Mouse (Mus musculus) G1E (cell line): ENCODE measurements at regions not wholly inside any gene's neighbourhood (a gene's known extent, or its start where the extent isn't known, plus 50 kb on each side); places are given as distances from the start of the nearest gene placed in this dataset.
"Not testable (repeated sequence)": the region's sequence is repeated elsewhere in the genome, so short reads cannot be mapped to it uniquely, and the experiment has no call there.

Source experiments
- ATAC-seq: 2 replicates; pipeline ENCODE4 v1.8.0; 2016; ENCODE audit warnings: mild to moderate bottlenecking; ENCODE audit not compliant: insufficient number of reproducible peaks, poor library complexity, low FRiP score, severe bottlenecking; ENCODE audit errors: extremely low read depth
- DNase-seq: peaks from one replicate; pipeline ENCODE4 v3.0.0; 2012; ENCODE audit warnings: low spot score
- H3K27me3 ChIP-seq: 2 replicates; pipeline ENCODE4 v1.6.1; 2012; ENCODE audit warnings: mild to moderate bottlenecking, low read length, inconsistent platforms; ENCODE audit not compliant: insufficient read depth
- H3K36me3 ChIP-seq: replicated peaks from 2 replicates; pipeline ENCODE3; 2012; ENCODE audit warnings: mild to moderate bottlenecking, inconsistent platforms
- H3K4me1 ChIP-seq: 2 replicates; pipeline ENCODE4 v1.6.1; 2012; ENCODE audit warnings: low read depth, low read length, inconsistent platforms, mixed read lengths; ENCODE audit not compliant: insufficient read depth
- H3K4me3 ChIP-seq: 2 replicates; pipeline ENCODE4 v1.5.1; 2012; ENCODE audit warnings: low read depth, mild to moderate bottlenecking, inconsistent platforms, low read length, moderate library complexity, mixed read lengths
- H3K9me3 ChIP-seq: replicated peaks from 2 replicates; pipeline ENCODE4 v1.6.1; 2012; ENCODE audit warnings: inconsistent platforms
- CTCF ChIP-seq: IDR thresholded peaks from 2 replicates; pipeline ENCODE4 v1.5.1; 2012; ENCODE audit warnings: low read depth, low read length, inconsistent platforms, mixed read lengths
- GATA1 ChIP-seq: IDR thresholded peaks from 2 replicates; pipeline ENCODE4 v1.6.1; 2012; ENCODE audit warnings: borderline replicate concordance, low read length, inconsistent platforms, mixed read lengths
- GATA2 ChIP-seq: IDR thresholded peaks from 2 replicates; pipeline ENCODE4 v1.6.1; 2012; ENCODE audit warnings: low read depth, low read length, inconsistent platforms, borderline replicate concordance
- POLR2AphosphoS5 ChIP-seq: IDR thresholded peaks from 2 replicates; pipeline ENCODE4 v1.6.1; 2012; ENCODE audit warnings: low read depth, low read length, inconsistent platforms; ENCODE audit not compliant: insufficient replicate concordance
- TAL1 ChIP-seq: conservative IDR thresholded peaks from 2 replicates; pipeline ENCODE4 v1.6.1; 2012; ENCODE audit warnings: low read depth, low read length, inconsistent platforms, mixed read lengths

- H3K27me3 ChIP-seq = no peaks in the 10 kb centered on the region
- H3K4me1 ChIP-seq = no peaks in the 10 kb centered on the region
- ATAC-seq = no peak
- H3K4me3 ChIP-seq = no peak overlapping the region
- DNase-seq = no peak
- H3K36me3 ChIP-seq = no peaks in the 10 kb centered on the region
- TF ChIP-seq GATA2 (no peak), TAL1 (no peak), GATA1 (no peak), POLR2AphosphoS5 (no peak), CTCF (no peak)
- H3K9me3 ChIP-seq = no peaks in the 10 kb centered on the region
Observed at GRCm38 (mm10) chr14:53545351-53545750, 708.6 kb downstream of the Dad1 start.

GRCm38 (mm10) chr14:53541640-53542039, 712.3 kb downstream of the Dad1 start:
- not testable (repeated sequence) for H3K4me3 ChIP-seq, H3K27me3 ChIP-seq, H3K36me3 ChIP-seq, H3K4me1 ChIP-seq, DNase-seq, H3K9me3 ChIP-seq
- peak; percentile 22; the same call in 1 of the 2 replicates for ATAC-seq

- not testable (repeated sequence) for ATAC-seq, H3K4me1 ChIP-seq, H3K4me3 ChIP-seq, H3K36me3 ChIP-seq, H3K27me3 ChIP-seq, H3K9me3 ChIP-seq, DNase-seq
Observed at GRCm38 (mm10) chr14:53537895-53538294, 716.0 kb downstream of the Dad1 start.

DNA sequence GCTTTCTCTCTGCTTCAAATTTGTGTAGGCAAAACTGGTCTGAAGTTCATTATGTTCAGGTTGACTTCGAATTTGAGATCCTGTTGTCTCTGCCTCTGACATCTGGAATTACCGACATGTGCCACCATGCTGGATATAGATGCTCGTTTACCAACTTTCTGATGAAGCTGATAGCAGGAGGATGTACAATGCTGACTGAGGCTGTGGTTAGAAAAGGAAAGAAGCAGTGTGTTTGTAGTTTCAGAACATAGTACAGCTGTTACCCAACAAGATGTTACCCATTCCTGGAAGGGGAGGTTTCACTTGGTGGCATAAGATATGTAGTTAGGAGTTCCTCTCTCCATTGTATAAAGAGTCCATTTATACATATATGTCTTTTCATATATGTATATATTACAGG, 730.5 kb downstream of the Dad1 start:
- ATAC-seq, H3K36me3 ChIP-seq, H3K9me3 ChIP-seq, H3K27me3 ChIP-seq, H3K4me3 ChIP-seq, H3K4me1 ChIP-seq, DNase-seq: not testable (repeated sequence)

DNA sequence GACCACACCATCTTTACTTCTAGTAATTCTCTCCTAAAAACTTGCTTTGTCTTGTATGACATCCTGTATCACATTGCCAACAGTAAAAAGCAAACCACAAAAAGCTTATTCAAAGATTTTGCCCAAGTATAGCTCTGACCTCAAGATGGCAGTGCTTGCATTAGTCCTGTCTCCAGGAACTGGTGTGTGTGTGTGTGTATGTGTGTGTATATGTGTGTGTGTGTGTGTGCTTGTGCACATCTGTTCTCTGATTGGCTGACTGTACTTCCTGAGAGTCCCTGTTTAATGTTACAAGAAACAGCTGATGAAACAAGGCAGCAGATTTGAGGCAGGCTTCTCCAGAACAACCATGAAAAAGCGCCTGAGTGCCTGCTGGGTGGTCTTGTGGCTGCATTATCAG, 735.0 kb downstream of the Dad1 start:
- not testable (repeated sequence) for H3K4me1 ChIP-seq, H3K4me3 ChIP-seq, H3K9me3 ChIP-seq, H3K27me3 ChIP-seq, H3K36me3 ChIP-seq, ATAC-seq, DNase-seq

DNA sequence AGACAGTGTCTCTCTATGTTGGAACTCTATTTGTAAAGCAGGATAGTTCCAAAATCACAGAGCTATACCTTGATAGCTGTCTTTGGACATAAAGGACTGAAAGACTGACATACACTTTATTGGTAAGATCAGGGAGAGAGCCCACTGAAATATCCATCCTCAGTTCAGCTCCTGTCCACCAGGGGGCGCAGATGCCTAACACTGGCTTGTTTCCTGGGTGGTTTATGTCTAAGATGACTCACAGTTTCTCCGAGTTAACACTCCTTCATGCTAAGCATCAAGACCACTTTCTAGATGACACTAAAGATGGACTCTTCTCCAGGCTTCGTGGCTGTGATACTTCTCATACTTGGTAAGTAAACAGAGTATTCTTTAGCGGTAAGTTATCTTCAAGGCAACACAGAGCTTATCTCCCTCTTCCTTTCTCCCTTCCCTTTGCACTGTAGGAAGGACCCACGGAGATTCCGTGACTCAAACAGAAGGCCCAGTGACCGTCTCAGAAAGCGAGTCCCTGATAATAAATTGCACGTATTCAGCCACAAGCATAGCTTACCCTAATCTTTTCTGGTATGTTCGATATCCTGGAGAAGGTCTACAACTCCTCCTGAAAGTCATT, 737.2 kb downstream of the Dad1 start:
- not testable (repeated sequence) for H3K4me3 ChIP-seq, H3K9me3 ChIP-seq, DNase-seq, H3K27me3 ChIP-seq, H3K36me3 ChIP-seq, H3K4me1 ChIP-seq, ATAC-seq

GRCm38 (mm10) chr14:53505389-53505788, 748.5 kb downstream of the Dad1 start:
- not testable (repeated sequence) for ATAC-seq, DNase-seq, H3K9me3 ChIP-seq

DNA sequence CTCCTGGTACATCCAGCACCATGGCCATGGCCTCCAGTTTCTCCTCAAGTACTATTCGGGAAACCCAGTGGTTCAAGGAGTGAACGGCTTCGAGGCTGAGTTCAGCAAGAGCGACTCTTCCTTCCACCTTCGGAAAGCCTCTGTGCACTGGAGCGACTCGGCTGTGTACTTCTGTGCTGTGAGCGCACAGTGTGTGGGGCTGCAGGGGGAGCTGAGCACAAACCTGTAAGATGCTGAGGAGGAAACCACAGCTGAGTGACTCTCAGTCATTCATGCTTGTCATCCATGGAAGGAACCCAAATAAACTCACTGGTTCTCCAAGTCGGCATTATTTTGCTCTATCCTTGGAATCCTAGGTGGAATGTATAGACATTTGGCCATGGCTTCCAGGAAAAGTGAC, 765.5 kb downstream of the Dad1 start:
- not testable (repeated sequence) for DNase-seq, H3K4me1 ChIP-seq, H3K27me3 ChIP-seq, H3K4me3 ChIP-seq, H3K36me3 ChIP-seq, H3K9me3 ChIP-seq, ATAC-seq

More at GRCm38 (mm10) chr14:53505389-53505788, 748.5 kb downstream of the Dad1 start:
- H3K36me3 ChIP-seq, H3K4me1 ChIP-seq, H3K4me3 ChIP-seq, H3K27me3 ChIP-seq: not testable (repeated sequence)

GRCm38 (mm10) chr14:53487611-53488010, 766.3 kb downstream of the Dad1 start:
- not testable (repeated sequence) for ATAC-seq

GRCm38 (mm10) chr14:53474170-53474569, 779.7 kb downstream of the Dad1 start:
- H3K9me3 ChIP-seq, H3K4me3 ChIP-seq, H3K36me3 ChIP-seq, H3K4me1 ChIP-seq, H3K27me3 ChIP-seq, ATAC-seq, DNase-seq: not testable (repeated sequence)

More at GRCm38 (mm10) chr14:53487611-53488010, 766.3 kb downstream of the Dad1 start:
- H3K9me3 ChIP-seq, H3K4me1 ChIP-seq, H3K4me3 ChIP-seq, H3K27me3 ChIP-seq, H3K36me3 ChIP-seq, DNase-seq: not testable (repeated sequence)

- not testable (repeated sequence) for DNase-seq, H3K4me1 ChIP-seq, H3K36me3 ChIP-seq, H3K4me3 ChIP-seq, H3K27me3 ChIP-seq, ATAC-seq, H3K9me3 ChIP-seq
Observed at GRCm38 (mm10) chr14:53460790-53461189, 793.1 kb downstream of the Dad1 start.
